Mouse (Mus musculus): ENCODE results near the gene Pcgf6. TPM values are rescaled to one million over a fixed set of nuclear protein-coding genes. Genes with fewer than 3 reads are reported as not detected.

Gene Pcgf6
- total RNA-seq (2023) = 0.63 and 1.5 TPM in 2 replicates

GRCm38 (mm10) chr19:47050271-47051032 lies at the start of gene Pcgf6:
TSS of gene Pcgf6 (minus strand) at chr19:47050906.

GRCm38 (mm10) chr19:47090550-47091156 lies 39.9 kb upstream of the Pcgf6 start, which contains the start of the genes Usmg5 and Pdcd11:
TSS of gene Usmg5 (minus strand) at chr19:47090647.
TSS of gene Pdcd11 (plus strand) at chr19:47090768.

GRCm38 (mm10) chr19:47067096-47067882 lies 16.6 kb upstream of the Pcgf6 start, which contains the start of gene Taf5:
TSS of gene Taf5 (plus strand) at chr19:47067746.

GRCm38 (mm10) chr19:47014447-47015381 lies 36.0 kb downstream of the Pcgf6 start, which contains the start of the genes Ina and Nt5c2:
TSS of gene Ina (plus strand) at chr19:47014698.
TSS of gene Nt5c2 (minus strand) at chr19:47015153.

Other genes with a start within 250 kb of the Pcgf6 start
- gene Ina, start 36.2 kb downstream of the Pcgf6 start, total RNA-seq (2023) = not detected in 2 replicates
- 94.5 and 127 TPM in 2 replicates for gene Nt5c2, start 35.8 kb downstream of the Pcgf6 start, total RNA-seq (2023)
- 8.3 and 10.1 TPM in 2 replicates for gene Taf5, start 16.8 kb upstream of the Pcgf6 start, total RNA-seq (2023)
- gene Usmg5, start 39.7 kb upstream of the Pcgf6 start, total RNA-seq (2023) = 83.9 and 142 TPM in 2 replicates
- gene Pdcd11, start 39.9 kb upstream of the Pcgf6 start, total RNA-seq (2023) = 6.5 and 8.8 TPM in 2 replicates
- 4.6 and 5.4 TPM in 2 replicates for gene Calhm2, start 87.4 kb upstream of the Pcgf6 start, total RNA-seq (2023)
- not detected in 2 replicates for gene Calhm1, start 93.3 kb upstream of the Pcgf6 start, total RNA-seq (2023)
- not detected in 2 replicates for gene Calhm3, start 106.9 kb upstream of the Pcgf6 start, total RNA-seq (2023)
- gene Neurl1a, start 127.9 kb upstream of the Pcgf6 start, total RNA-seq (2023) = 0.32 TPM in 1 of 2 replicates, not detected in the other